Mouse (Mus musculus): ENCODE measurements around the gene Gm44973.

GRCm38 (mm10) chr7:5020685-5021084 is 5.4 kb downstream of the Gm44973 start:
- no peak for TF ChIP-seq CTCF (IDR thresholded peaks at IDR 0.05; ENCODE audit: low read depth)
- TF ChIP-seq EP300 (optimal IDR thresholded peaks at IDR 0.05) = no peak
